Mouse (Mus musculus) bone marrow, adult 2 months (tissue): Measurements from ENCODE around the gene Stoml1.

Experiments used
- CTCF ChIP-seq: fragments of 200-500 bp; IDR thresholded peaks from 2 replicates; pipeline ENCODE4 v1.5.1; 2011; ENCODE audit warnings: low read length, control low read depth; ENCODE audit not compliant: control insufficient read depth, insufficient read depth
- POLR2A ChIP-seq: fragments of 200-500 bp; IDR thresholded peaks from 2 replicates; pipeline ENCODE4 v1.6.1; 2011; ENCODE audit warnings: low read depth, mild to moderate bottlenecking, control low read depth, low read length, borderline replicate concordance; ENCODE audit not compliant: control insufficient read depth

DNA sequence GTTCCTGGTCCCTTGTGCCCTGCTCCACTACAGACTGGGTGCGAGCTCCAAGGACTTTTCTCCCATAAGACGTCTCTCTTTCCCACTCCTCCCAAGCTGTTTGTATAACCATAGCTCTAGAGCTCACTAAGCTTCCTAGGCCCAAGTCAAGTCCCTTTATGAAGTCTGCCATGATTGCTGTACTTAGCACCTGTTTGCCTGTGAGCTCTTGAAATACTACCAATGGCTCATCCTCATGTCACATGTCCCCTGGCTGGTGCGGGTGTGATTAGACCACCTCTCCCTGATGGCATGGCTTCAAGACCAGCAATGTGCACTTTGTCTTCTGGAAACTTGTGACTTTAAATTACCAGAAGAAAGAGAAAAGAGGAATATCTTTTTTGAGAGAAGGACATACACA, 42.4 kb downstream of the Stoml1 start:
- TF ChIP-seq CTCF (no peak), POLR2A (no peak)
